Mouse (Mus musculus): ENCODE data around the gene Hpd. TPM values are rescaled to one million over a fixed set of nuclear protein-coding genes. Genes with fewer than 3 reads are reported as not detected.

Gene Hpd
- total RNA-seq, 2 experiments from 2014 or later: not detected

- no peak for DNase-seq
These were observed 48.2 kb downstream of the Hpd start for GRCm38 (mm10) chr5:123134186-123134874.

GRCm38 (mm10) chr5:123133784-123134143, 48.8 kb downstream of the Hpd start:
- no peak for DNase-seq

- peak; percentile 88 to 90 for DNase-seq
These were observed 49.3 kb downstream of the Hpd start for GRCm38 (mm10) chr5:123133083-123133783.

- DNase-seq: peak; percentile 86 to 89
These were observed 50.0 kb downstream of the Hpd start, which contains the start of gene Rhof for GRCm38 (mm10) chr5:123132308-123133071. Rhof (minus strand) TSS chr5:123132692.

GRCm38 (mm10) chr5:123130814-123131148, 51.7 kb downstream of the Hpd start:
- DNase-seq: no peak

GRCm38 (mm10) chr5:123130030-123130813, 52.3 kb downstream of the Hpd start:
- no peak for DNase-seq

- DNase-seq: no peak
These were observed 53.3 kb downstream of the Hpd start for GRCm38 (mm10) chr5:123129170-123129757.

GRCm38 (mm10) chr5:123128426-123129169, 53.9 kb downstream of the Hpd start:
- no peak for DNase-seq

GRCm38 (mm10) chr5:123127031-123127430, 55.5 kb downstream of the Hpd start:
- no peak for DNase-seq

GRCm38 (mm10) chr5:123125638-123126406, 56.7 kb downstream of the Hpd start:
- DNase-seq: no peak

GRCm38 (mm10) chr5:123125105-123125504, 57.4 kb downstream of the Hpd start:
- no peak for DNase-seq

GRCm38 (mm10) chr5:123122181-123122580, 60.3 kb downstream of the Hpd start:
- no peak for DNase-seq

Other genes with a start within 250 kb of the Hpd start
- gene Kdm2b, start 192.9 kb downstream of the Hpd start, total RNA-seq (2021): 10 to 100 TPM; 35.3 to 43.9 TPM
- gene Orai1, start 167.7 kb downstream of the Hpd start, total RNA-seq (2021): 10 to 100 TPM; 11.7 TPM
- gene Morn3, start 135.7 kb downstream of the Hpd start, total RNA-seq (2021): not detected
- 10 to 100 TPM; 16.3 to 19.9 TPM for gene Tmem120b, start 114.3 kb downstream of the Hpd start, total RNA-seq (2021)
- gene Rhof, start 50.0 kb downstream of the Hpd start, total RNA-seq (2021): 10 to 100 TPM; 43.0 to 48.0 TPM
- 10 to 100 TPM; 31.4 to 36.2 TPM for gene Setd1b, start 40.5 kb downstream of the Hpd start, total RNA-seq (2021)
- 10 to 100 TPM; 28.2 to 30.8 TPM for gene Psmd9, start 13.3 kb downstream of the Hpd start, total RNA-seq (2021)
- gene Wdr66, start 69.4 kb upstream of the Hpd start, total RNA-seq (2021): 1 to 10 TPM; 3.6 to 5.5 TPM
- gene Bcl7a, start 161.1 kb upstream of the Hpd start, total RNA-seq (2021): 10 to 100 TPM; 61.7 to 66.0 TPM
- 10 to 100 TPM; 19.3 to 21.3 TPM for gene Mlxip, start 212.1 kb upstream of the Hpd start, total RNA-seq (2021)

Data from layer of hippocampus, postnatal 36 days (tissue).